In genomic region chr4:45472706-45473105, GRCm38 (mm10) we compare ENCODE assay signal across 9 mouse cellular contexts. TPM values are rescaled to one million over a fixed set of nuclear protein-coding genes. Genes with fewer than 3 reads are reported as not detected.
DNase-seq lines count a peak whose midpoint lies in the region; ATAC-seq and TF ChIP-seq lines count a peak whose summit lies in the region.
"Had no signal": no experiment of that assay in that cellular context is flagged by ENCODE, and none has a peak within 500 bp of the region (broad histone marks: within the 10 kb centered on the region; RNA-seq: fewer than 3 reads in every experiment).

No protein-coding gene starts in this region.

- ATAC-seq in heart, embryonic 12.5 days (ENCODE audit: insufficient number of reproducible peaks, low FRiP score): no peak
- ATAC-seq in heart, postnatal 0 days (ENCODE audit: insufficient read depth, low read depth): no peak

- H3K36me3 ChIP-seq in heart, embryonic 12.5 days: peaks cover 8% of the 10 kb centered on the region; the same call in 1 of the 2 replicates
- no peaks in the 10 kb centered on the region for H3K36me3 ChIP-seq in heart, postnatal 0 days (replicated peaks; ENCODE audit: control insufficient read depth, insufficient read depth, low read length)

- no peaks in the 10 kb centered on the region for H3K27me3 ChIP-seq in heart, embryonic 12.5 days (replicated peaks)
- no peaks in the 10 kb centered on the region for H3K27me3 ChIP-seq in heart, postnatal 0 days (ENCODE audit: control insufficient read depth, insufficient read depth, low read length)

- no peak overlapping the region for H3K4me3 ChIP-seq in heart, embryonic 12.5 days
- H3K4me3 ChIP-seq in heart, postnatal 0 days (ENCODE audit: low read depth, low read length): no peak overlapping the region

- peaks cover 4% of the 10 kb centered on the region for H3K9me3 ChIP-seq in heart, embryonic 12.5 days (replicated peaks)
- H3K9me3 ChIP-seq in heart, postnatal 0 days (replicated peaks; ENCODE audit: control insufficient read depth, low read length): no peaks in the 10 kb centered on the region

- H3K4me2 ChIP-seq in heart, embryonic 12.5 days: peak overlapping the region; percentile 28; the same call in 1 of the 2 replicates
- H3K4me2 ChIP-seq in heart, postnatal 0 days (ENCODE audit: low read depth, low read length): no peak overlapping the region

- no peak for DNase-seq in heart, postnatal 4 days
- DNase-seq in MN1 (ENCODE audit: low spot score): peak; percentile 52
- DNase-seq in heart, postnatal 0 days (ENCODE audit: low spot score): peak; percentile 36
- peak; percentile 42 for DNase-seq in lung, postnatal 36 days
- DNase-seq in yolk sac, embryonic 10.5 days (ENCODE audit: low spot score): no peak
- DNase-seq in natural killer cell, adult 2 months (ENCODE audit: low spot score in 2 of 2): no peak
- DNase-seq in gastrocnemius, adult 18-20 months (ENCODE audit: low spot score): no peak
- DNase-seq: cerebellum, adult 11 months had no signal

- H3K4me1 ChIP-seq in heart, embryonic 12.5 days (replicated peaks): peaks cover 92% of the 10 kb centered on the region
- peaks cover 79% of the 10 kb centered on the region for H3K4me1 ChIP-seq in heart, postnatal 0 days (ENCODE audit: control insufficient read depth, insufficient read depth)

- TF ChIP-seq EP300 in heart, postnatal 0 days (IDR thresholded peaks at IDR 0.05; ENCODE audit: low read depth): no peak

- TF ChIP-seq CTCF in heart, postnatal 0 days (IDR thresholded peaks at IDR 0.05; ENCODE audit: low read depth): no peak

- peak overlapping the region; percentile 95 for H3K27ac ChIP-seq in heart, embryonic 12.5 days (ENCODE audit: poor library complexity, severe bottlenecking)
- H3K27ac ChIP-seq in heart, postnatal 0 days (ENCODE audit: low read depth): peak overlapping the region; percentile 94

- 69% methylated on average over 6 of the region's 6 CpGs for WGBS in heart, embryonic 12.5 days
- WGBS in heart, postnatal 0 days: 51% methylated on average over 6 of the region's 6 CpGs

- 0 out of 2 replicates have a peak overlapping the region, but pooled peaks have one; percentile 53 for H3K9ac ChIP-seq in heart, embryonic 12.5 days
- no peak overlapping the region for H3K9ac ChIP-seq in heart, postnatal 0 days (replicated peaks; ENCODE audit: low read depth, low read length)

RNA-seq across cellular contexts. Expression of gene Shb, which starts 59.6 kb away (rescaled TPM):
- polyA plus RNA-seq in heart, embryonic 12.5 days (2016; fragmentation: Nextera tagmentation; extraction: Ambion mirVana): 13.9 and 15.3 TPM in 2 replicates
- total RNA-seq in heart, postnatal 4 days (2021): 10 to 100 TPM; 69.3 to 70.9 TPM
- 54.8 and 79.6 TPM in 2 replicates for total RNA-seq in heart, postnatal 0 days (2014; rRNA removed; ENCODE audit: low replicate concordance)
- polyA plus RNA-seq in heart, postnatal 0 days (2015; fragmentation: Nextera tagmentation; extraction: Ambion mirVana): 6.5 and 7.4 TPM in 2 replicates
- total RNA-seq in gastrocnemius, adult 18-20 months (2021): 1 to 10 TPM; 5.6 to 6.8 TPM

Comparison
In these comparisons a context has a peak if more than half of its experiments do, and no peak if none do; other contexts are left out.
1. DNase-seq: peak in MN1 (single experiment), heart, postnatal 0 days (single experiment) and lung, postnatal 36 days (single experiment); none in heart, postnatal 4 days (single experiment), yolk sac, embryonic 10.5 days (single experiment), natural killer cell, adult 2 months (0 of 2) and gastrocnemius, adult 18-20 months (single experiment).